In genomic region chrX:20797681-20798080, GRCm38 (mm10) we compare ENCODE assay signal across 8 mouse cellular contexts. TPM values are rescaled to one million over a fixed set of nuclear protein-coding genes. Genes with fewer than 3 reads are reported as not detected.
A peak's percentile ranks its signal among the peaks of the same experiment; 100 is the strongest.
DNase-seq lines count a peak whose midpoint lies in the region; ATAC-seq and TF ChIP-seq lines count a peak whose summit lies in the region.

Araf (plus strand) TSS chrX:20797814.

- H3K4me3 ChIP-seq in E14TG2a.4 (replicated peaks; ENCODE audit: low read length), result peak within 1 kb of the TSS; percentile 79
- peak within 1 kb of the TSS; percentile 41 for H3K4me3 ChIP-seq in embryonic facial prominence, embryonic 11.5 days (ENCODE audit: low read depth, low read length)
- peak within 1 kb of the TSS; percentile 47 for H3K4me3 ChIP-seq in heart, embryonic 12.5 days
- H3K4me3 ChIP-seq in midbrain, embryonic 12.5 days, result peak within 1 kb of the TSS; percentile 49

- H3K27ac ChIP-seq in embryonic facial prominence, embryonic 11.5 days (replicated peaks; ENCODE audit: low read depth, low read length), result peak within 1 kb of the TSS; percentile 67
- H3K27ac ChIP-seq in heart, embryonic 12.5 days (ENCODE audit: poor library complexity, severe bottlenecking), result peak within 1 kb of the TSS; percentile 74
- H3K27ac ChIP-seq in midbrain, embryonic 12.5 days (replicated peaks), result peak within 1 kb of the TSS; percentile 90

- peak within 1 kb of the TSS; percentile 43 for H3K4me2 ChIP-seq in embryonic facial prominence, embryonic 11.5 days (ENCODE audit: low read depth, low read length)
- H3K4me2 ChIP-seq in heart, embryonic 12.5 days, result peak within 1 kb of the TSS; percentile 57
- peak within 1 kb of the TSS; percentile 52 for H3K4me2 ChIP-seq in midbrain, embryonic 12.5 days (replicated peaks)

- no peaks in the 10 kb centered on the region for H3K9me3 ChIP-seq in E14TG2a.4 (ENCODE audit: low read length)
- no peaks in the 10 kb centered on the region for H3K9me3 ChIP-seq in embryonic facial prominence, embryonic 11.5 days (replicated peaks; ENCODE audit: control insufficient read depth, low read length)
- no peaks in the 10 kb centered on the region for H3K9me3 ChIP-seq in heart, embryonic 12.5 days (replicated peaks)
- no peaks in the 10 kb centered on the region for H3K9me3 ChIP-seq in midbrain, embryonic 12.5 days

- peak; percentile 40 for ATAC-seq in embryonic facial prominence, embryonic 11.5 days (replicated peaks; ENCODE audit: insufficient number of reproducible peaks, low FRiP score, low TSS enrichment, low read depth)
- ATAC-seq in heart, embryonic 12.5 days (ENCODE audit: insufficient number of reproducible peaks, low FRiP score), result peak; percentile 40
- ATAC-seq in midbrain, embryonic 12.5 days (ENCODE audit: low FRiP score, low read depth), result peak; percentile 65

- no peak for TF ChIP-seq CTCF in E14TG2a.4 (conservative IDR thresholded peaks at IDR 0.05; ENCODE audit: low read length)

- 11% methylated on average over 5 of the region's 7 CpGs for WGBS in embryonic facial prominence, embryonic 11.5 days
- WGBS in heart, embryonic 12.5 days, result 14% methylated on average over 5 of the region's 7 CpGs
- WGBS in midbrain, embryonic 12.5 days, result 7% methylated on average over 4 of the region's 7 CpGs

- peaks cover 33% of the 10 kb centered on the region for H3K4me1 ChIP-seq in E14TG2a.4 (replicated peaks; ENCODE audit: low read depth, low read length)
- H3K4me1 ChIP-seq in embryonic facial prominence, embryonic 11.5 days (ENCODE audit: control insufficient read depth, insufficient read depth, low read length), result no peaks in the 10 kb centered on the region
- no peaks in the 10 kb centered on the region for H3K4me1 ChIP-seq in heart, embryonic 12.5 days (replicated peaks)
- H3K4me1 ChIP-seq in midbrain, embryonic 12.5 days, result no peaks in the 10 kb centered on the region

- no peaks in the 10 kb centered on the region for H3K27me3 ChIP-seq in E14TG2a.4 (ENCODE audit: insufficient read depth, low read length)
- H3K27me3 ChIP-seq in embryonic facial prominence, embryonic 11.5 days (ENCODE audit: control insufficient read depth, insufficient read depth, low read length), result no peaks in the 10 kb centered on the region
- no peaks in the 10 kb centered on the region for H3K27me3 ChIP-seq in heart, embryonic 12.5 days (replicated peaks)
- no peaks in the 10 kb centered on the region for H3K27me3 ChIP-seq in midbrain, embryonic 12.5 days

- peaks cover 17% of the 10 kb centered on the region for H3K36me3 ChIP-seq in E14TG2a.4 (ENCODE audit: insufficient read depth, low read length)
- no peaks in the 10 kb centered on the region for H3K36me3 ChIP-seq in embryonic facial prominence, embryonic 11.5 days (replicated peaks; ENCODE audit: control insufficient read depth, insufficient read depth, low read depth, low read length)
- H3K36me3 ChIP-seq in heart, embryonic 12.5 days, result no peaks in the 10 kb centered on the region
- H3K36me3 ChIP-seq in midbrain, embryonic 12.5 days, result no peaks in the 10 kb centered on the region

- no peak for DNase-seq in frontal cortex, adult 2 months (ENCODE audit: extremely low spot score in 1 of 2, low spot score in 1 of 2)
- DNase-seq in frontal cortex, postnatal 36 days (ENCODE audit: low spot score in 2 of 2), result no peak
- peak; percentile 38 for DNase-seq in embryonic facial prominence, embryonic 11.5 days (ENCODE audit: low spot score)
- DNase-seq in left cerebral cortex, adult 8-10 months (ENCODE audit: low spot score in 2 of 2), result no peak
- DNase-seq in natural killer cell, adult 2 months (ENCODE audit: low spot score in 2 of 2), result no peak

- peak within 1 kb of the TSS; percentile 56 for H3K9ac ChIP-seq in embryonic facial prominence, embryonic 11.5 days (replicated peaks; ENCODE audit: low read length)
- H3K9ac ChIP-seq in heart, embryonic 12.5 days, result peak within 1 kb of the TSS; percentile 55
- H3K9ac ChIP-seq in midbrain, embryonic 12.5 days (replicated peaks), result peak within 1 kb of the TSS; percentile 60

RNA-seq across cellular contexts. Expression of gene Araf, which starts in this region (rescaled TPM):
- polyA plus RNA-seq in frontal cortex, adult 2 months (2012; rRNA removed), result 232 and 257 TPM in 2 replicates
- 68.0 and 74.8 TPM in 2 replicates for polyA plus RNA-seq in embryonic facial prominence, embryonic 11.5 days (2014; fragmentation: Nextera tagmentation; extraction: Ambion mirVana)
- 101 and 110 TPM in 2 replicates for polyA plus RNA-seq in heart, embryonic 12.5 days (2016; fragmentation: Nextera tagmentation; extraction: Ambion mirVana)
- 100 to 1,000 TPM; 178 to 196 (median 190) TPM for total RNA-seq in left cerebral cortex, adult 8-10 months (2022)
- 141 and 145 TPM in 2 replicates for polyA plus RNA-seq in midbrain, embryonic 12.5 days (2016; fragmentation: Nextera tagmentation; extraction: Ambion mirVana)
